In the genomic region with DNA sequence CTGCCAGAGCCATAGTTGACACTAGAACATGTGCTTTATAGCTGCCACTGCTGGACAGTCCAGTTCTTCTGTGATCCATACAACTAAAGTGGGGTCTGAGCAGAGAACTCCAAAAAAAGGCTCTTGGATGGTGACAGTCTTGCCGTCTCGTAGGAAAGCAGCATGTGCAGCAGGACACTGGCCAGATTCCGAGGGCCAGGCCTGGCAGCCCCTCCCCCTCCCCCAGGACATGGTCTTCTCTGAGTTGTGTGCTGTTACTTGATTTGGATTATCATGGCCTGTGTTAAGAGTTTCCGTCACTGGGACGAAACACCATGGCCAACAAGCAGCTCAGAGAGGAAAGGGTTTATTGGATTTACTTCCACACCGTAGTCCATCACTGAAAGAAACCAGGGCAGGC, we compare ENCODE assay signal across 22 mouse cellular contexts. TPM values are rescaled to one million over a fixed set of nuclear protein-coding genes. Genes with fewer than 3 reads are reported as not detected.
A peak's percentile ranks its signal among the peaks of the same experiment; 100 is the strongest.
DNase-seq lines count a peak whose midpoint lies in the region; ATAC-seq and TF ChIP-seq lines count a peak whose summit lies in the region.
"Had no signal": no experiment of that assay in that cellular context is flagged by ENCODE, and none has a peak within 500 bp of the region (broad histone marks: within the 10 kb centered on the region; RNA-seq: fewer than 3 reads in every experiment).

No protein-coding gene starts in this region.

- peak; percentile 59 to 62 for DNase-seq in cerebellum, postnatal 10 days
- DNase-seq in cerebellum, adult 2 months, result no peak
- DNase-seq in heart, postnatal 25 days (ENCODE audit: low spot score), result no peak
- no peak for DNase-seq in forebrain, embryonic 11.5 days (ENCODE audit: low spot score)
- DNase-seq: adrenal gland, adult 8-10 months; B cell, adult 2 months; cerebellum, adult 18-20 months; cerebellum, postnatal 36 days; forebrain, postnatal 0 days; gastrocnemius, postnatal 14 days; heart, adult 2 months; kidney, adult 2 months had no signal

- H3K9ac ChIP-seq in heart, embryonic 13.5 days, result no peak overlapping the region
- no peak overlapping the region for H3K9ac ChIP-seq in intestine, embryonic 15.5 days
- H3K9ac ChIP-seq in intestine, embryonic 16.5 days (ENCODE audit: low read depth, low read length), result no peak overlapping the region
- H3K9ac ChIP-seq in forebrain, embryonic 11.5 days (ENCODE audit: low read length), result no peak overlapping the region
- H3K9ac ChIP-seq: embryonic facial prominence, embryonic 13.5 days; forebrain, embryonic 13.5 days; forebrain, postnatal 0 days; hindbrain, embryonic 15.5 days had no signal

- ATAC-seq in heart, embryonic 13.5 days (ENCODE audit: extremely low read depth, insufficient number of reproducible peaks, low FRiP score, low TSS enrichment), result no peak
- no peak for ATAC-seq in intestine, embryonic 15.5 days
- ATAC-seq in intestine, embryonic 16.5 days, result no peak
- ATAC-seq in forebrain, embryonic 11.5 days (replicated peaks; ENCODE audit: low FRiP score), result no peak
- ATAC-seq: CD4-positive, CD25-positive, alpha-beta regulatory T cell, adult 4 months; forebrain, embryonic 13.5 days; forebrain, postnatal 0 days had no signal

- H3K9me3 ChIP-seq in heart, embryonic 13.5 days, result no peaks in the 10 kb centered on the region
- no peaks in the 10 kb centered on the region for H3K9me3 ChIP-seq in intestine, embryonic 15.5 days
- no peaks in the 10 kb centered on the region for H3K9me3 ChIP-seq in intestine, embryonic 16.5 days (ENCODE audit: control insufficient read depth, low read length)
- H3K9me3 ChIP-seq in forebrain, embryonic 11.5 days (ENCODE audit: control insufficient read depth, low read length), result no peaks in the 10 kb centered on the region
- H3K9me3 ChIP-seq: embryonic facial prominence, embryonic 13.5 days; forebrain, embryonic 13.5 days; G1E; hindbrain, embryonic 15.5 days had no signal

- no peaks in the 10 kb centered on the region for H3K36me3 ChIP-seq in heart, embryonic 13.5 days
- no peaks in the 10 kb centered on the region for H3K36me3 ChIP-seq in intestine, embryonic 15.5 days
- H3K36me3 ChIP-seq in intestine, embryonic 16.5 days (ENCODE audit: control insufficient read depth, insufficient read depth, low read length), result no peaks in the 10 kb centered on the region
- H3K36me3 ChIP-seq in forebrain, embryonic 11.5 days (ENCODE audit: control insufficient read depth, insufficient read depth, low read length), result no peaks in the 10 kb centered on the region
- H3K36me3 ChIP-seq: embryonic facial prominence, embryonic 13.5 days; G1E; hindbrain, embryonic 15.5 days had no signal

- 53% methylated on average over 6 of the region's 6 CpGs for WGBS in cerebellum, adult 2 months
- 29% methylated on average over 6 of the region's 6 CpGs for WGBS in heart, embryonic 13.5 days
- WGBS in intestine, embryonic 15.5 days, result 57% methylated on average over 6 of the region's 6 CpGs
- WGBS in intestine, embryonic 16.5 days, result 66% methylated on average over 6 of the region's 6 CpGs
- WGBS in forebrain, embryonic 11.5 days, result 75% methylated on average over 6 of the region's 6 CpGs

- no peak overlapping the region for H3K4me2 ChIP-seq in heart, embryonic 13.5 days
- H3K4me2 ChIP-seq in intestine, embryonic 15.5 days (replicated peaks), result no peak overlapping the region
- no peak overlapping the region for H3K4me2 ChIP-seq in intestine, embryonic 16.5 days (ENCODE audit: low read depth, low read length)
- H3K4me2 ChIP-seq in forebrain, embryonic 11.5 days (ENCODE audit: low read depth, low read length, severe bottlenecking), result no peak overlapping the region
- H3K4me2 ChIP-seq: embryonic facial prominence, embryonic 13.5 days; forebrain, embryonic 13.5 days; hindbrain, embryonic 15.5 days had no signal

- no peak overlapping the region for H3K27ac ChIP-seq in cerebellum, adult 2 months (ENCODE audit: insufficient read depth, low read length)
- peak overlapping the region; percentile 63 for H3K27ac ChIP-seq in heart, embryonic 13.5 days (replicated peaks)
- H3K27ac ChIP-seq in intestine, embryonic 15.5 days, result peak overlapping the region; percentile 2; the same call in 1 of the 2 replicates
- H3K27ac ChIP-seq in intestine, embryonic 16.5 days (ENCODE audit: low read length), result no peak overlapping the region
- no peak overlapping the region for H3K27ac ChIP-seq in forebrain, embryonic 11.5 days (ENCODE audit: low read depth, low read length)
- H3K27ac ChIP-seq: embryonic facial prominence, embryonic 13.5 days; forebrain, embryonic 13.5 days; hindbrain, embryonic 15.5 days had no signal

- no peak for TF ChIP-seq POLR2A in cerebellum, adult 2 months (IDR thresholded peaks at IDR 0.05; ENCODE audit: borderline replicate concordance, insufficient read depth, low read length)

- intact Hi-C loops in heart, postnatal 25 days (cut with DNase I), result no loop called here

- H3K4me3 ChIP-seq in cerebellum, adult 2 months (replicated peaks; ENCODE audit: insufficient read depth, low read depth, low read length), result no peak overlapping the region
- H3K4me3 ChIP-seq in heart, embryonic 13.5 days, result no peak overlapping the region
- no peak overlapping the region for H3K4me3 ChIP-seq in intestine, embryonic 15.5 days (replicated peaks)
- no peak overlapping the region for H3K4me3 ChIP-seq in intestine, embryonic 16.5 days (ENCODE audit: low read length)
- no peak overlapping the region for H3K4me3 ChIP-seq in forebrain, embryonic 11.5 days (ENCODE audit: low read depth, low read length)
- H3K4me3 ChIP-seq: embryonic facial prominence, embryonic 13.5 days; forebrain, embryonic 13.5 days; heart, adult 2 months; hindbrain, embryonic 15.5 days had no signal

- H3K27me3 ChIP-seq in cerebellum, adult 2 months (ENCODE audit: control insufficient read depth, insufficient read depth, low read length), result no peaks in the 10 kb centered on the region
- no peaks in the 10 kb centered on the region for H3K27me3 ChIP-seq in heart, embryonic 13.5 days (replicated peaks)
- no peaks in the 10 kb centered on the region for H3K27me3 ChIP-seq in intestine, embryonic 15.5 days (replicated peaks)
- H3K27me3 ChIP-seq in intestine, embryonic 16.5 days (replicated peaks; ENCODE audit: control insufficient read depth, insufficient read depth, low read length), result no peaks in the 10 kb centered on the region
- no peaks in the 10 kb centered on the region for H3K27me3 ChIP-seq in forebrain, embryonic 11.5 days (ENCODE audit: control insufficient read depth, insufficient read depth, low read length)
- H3K27me3 ChIP-seq: embryonic facial prominence, embryonic 13.5 days; forebrain, embryonic 13.5 days; hindbrain, embryonic 15.5 days had no signal

- TF ChIP-seq CTCF in cerebellum, adult 2 months (IDR thresholded peaks at IDR 0.05; ENCODE audit: borderline replicate concordance, insufficient read depth, low read depth, low read length), result no peak

- H3K4me1 ChIP-seq in cerebellum, adult 2 months (ENCODE audit: control insufficient read depth, insufficient read depth, low read length), result peaks cover 26% of the 10 kb centered on the region
- H3K4me1 ChIP-seq in heart, embryonic 13.5 days, result peaks cover 77% of the 10 kb centered on the region
- peaks cover 38% of the 10 kb centered on the region for H3K4me1 ChIP-seq in intestine, embryonic 15.5 days (replicated peaks)
- H3K4me1 ChIP-seq in intestine, embryonic 16.5 days (ENCODE audit: control insufficient read depth, insufficient read depth, low read length), result peaks cover 29% of the 10 kb centered on the region
- H3K4me1 ChIP-seq in forebrain, embryonic 11.5 days (replicated peaks; ENCODE audit: control insufficient read depth, insufficient read depth, low read length), result no peaks in the 10 kb centered on the region
- H3K4me1 ChIP-seq: forebrain, embryonic 13.5 days; hindbrain, embryonic 15.5 days had no signal

RNA-seq across cellular contexts. Expression of gene Ubtd1, which starts 22.7 kb away (rescaled TPM):
- polyA plus RNA-seq in cerebellum, adult 2 months (2012; rRNA removed), result 28.1 and 29.4 TPM in 2 replicates
- polyA plus RNA-seq in heart, embryonic 13.5 days (2015; fragmentation: Nextera tagmentation; extraction: Ambion mirVana), result 12.8 and 14.6 TPM in 2 replicates
- total RNA-seq in heart, postnatal 25 days (2021), result 10 to 100 TPM; 22.3 to 23.8 TPM
- 12.2 and 12.4 TPM in 2 replicates for polyA plus RNA-seq in intestine, embryonic 15.5 days (2015; fragmentation: Nextera tagmentation; extraction: Ambion mirVana)
- 11.2 and 13.3 TPM in 2 replicates for polyA plus RNA-seq in intestine, embryonic 16.5 days (2015; fragmentation: Nextera tagmentation; extraction: Ambion mirVana)
- 8.5 and 9.7 TPM in 2 replicates for polyA plus RNA-seq in forebrain, embryonic 11.5 days (2014; fragmentation: Nextera tagmentation; extraction: Ambion mirVana)

RNA-seq across cellular contexts. Expression of gene Mms19, which starts 23.3 kb away (rescaled TPM):
- polyA plus RNA-seq in cerebellum, adult 2 months (2012; rRNA removed), result 54.9 and 65.5 TPM in 2 replicates
- 17.2 and 22.1 TPM in 2 replicates for polyA plus RNA-seq in heart, embryonic 13.5 days (2015; fragmentation: Nextera tagmentation; extraction: Ambion mirVana)
- 10 to 100 TPM; 13.2 to 17.2 TPM for total RNA-seq in heart, postnatal 25 days (2021)
- polyA plus RNA-seq in intestine, embryonic 15.5 days (2015; fragmentation: Nextera tagmentation; extraction: Ambion mirVana), result 26.5 and 26.8 TPM in 2 replicates
- 27.8 and 28.4 TPM in 2 replicates for polyA plus RNA-seq in intestine, embryonic 16.5 days (2015; fragmentation: Nextera tagmentation; extraction: Ambion mirVana)
- 38.2 and 39.9 TPM in 2 replicates for polyA plus RNA-seq in forebrain, embryonic 11.5 days (2014; fragmentation: Nextera tagmentation; extraction: Ambion mirVana)

RNA-seq across cellular contexts. Expression of gene Ankrd2, which starts 31.5 kb away (rescaled TPM):
- 0.32 and 0.54 TPM in 2 replicates for polyA plus RNA-seq in cerebellum, adult 2 months (2012; rRNA removed)
- polyA plus RNA-seq in heart, embryonic 13.5 days (2015; fragmentation: Nextera tagmentation; extraction: Ambion mirVana), result not detected in 2 replicates
- not detected for total RNA-seq in heart, postnatal 25 days (2021)
- polyA plus RNA-seq in intestine, embryonic 15.5 days (2015; fragmentation: Nextera tagmentation; extraction: Ambion mirVana), result 0.18 TPM in 1 of 2 replicates, not detected in the other
- polyA plus RNA-seq in intestine, embryonic 16.5 days (2015; fragmentation: Nextera tagmentation; extraction: Ambion mirVana), result 0.16 TPM in 1 of 2 replicates, not detected in the other
- polyA plus RNA-seq in forebrain, embryonic 11.5 days (2014; fragmentation: Nextera tagmentation; extraction: Ambion mirVana), result not detected in 2 replicates
- total RNA-seq: forebrain, postnatal 0 days; G1E had no signal
- polyA plus RNA-seq: CD4-positive, CD25-positive, alpha-beta regulatory T cell, adult 4 months; G1E; heart, adult 2 months; hindbrain, embryonic 11.5 days had no signal

RNA-seq across cellular contexts. Expression of gene Hoga1, which starts 41.2 kb away (rescaled TPM):
- 2.2 and 2.4 TPM in 2 replicates for polyA plus RNA-seq in cerebellum, adult 2 months (2012; rRNA removed)
- polyA plus RNA-seq in heart, embryonic 13.5 days (2015; fragmentation: Nextera tagmentation; extraction: Ambion mirVana), result 0.44 and 1.4 TPM in 2 replicates
- total RNA-seq in heart, postnatal 25 days (2021), result 1 to 10 TPM; 1.1 to 1.7 TPM
- polyA plus RNA-seq in intestine, embryonic 15.5 days (2015; fragmentation: Nextera tagmentation; extraction: Ambion mirVana), result 1.6 and 1.7 TPM in 2 replicates
- polyA plus RNA-seq in intestine, embryonic 16.5 days (2015; fragmentation: Nextera tagmentation; extraction: Ambion mirVana), result 2.2 and 2.7 TPM in 2 replicates
- 1.1 and 1.9 TPM in 2 replicates for polyA plus RNA-seq in forebrain, embryonic 11.5 days (2014; fragmentation: Nextera tagmentation; extraction: Ambion mirVana)
- total RNA-seq: G1E had no signal
- polyA plus RNA-seq: CD4-positive, CD25-positive, alpha-beta regulatory T cell, adult 4 months; G1E had no signal

RNA-seq across cellular contexts. Expression of gene 4933411K16Rik, which starts 47.8 kb away (rescaled TPM):
- polyA plus RNA-seq in cerebellum, adult 2 months (2012; rRNA removed), result 0.32 and 0.41 TPM in 2 replicates
- polyA plus RNA-seq in heart, embryonic 13.5 days (2015; fragmentation: Nextera tagmentation; extraction: Ambion mirVana), result not detected in 2 replicates
- not detected for total RNA-seq in heart, postnatal 25 days (2021)
- not detected in 2 replicates for polyA plus RNA-seq in intestine, embryonic 15.5 days (2015; fragmentation: Nextera tagmentation; extraction: Ambion mirVana)
- 0.16 TPM in 1 of 2 replicates, not detected in the other for polyA plus RNA-seq in intestine, embryonic 16.5 days (2015; fragmentation: Nextera tagmentation; extraction: Ambion mirVana)
- polyA plus RNA-seq in forebrain, embryonic 11.5 days (2014; fragmentation: Nextera tagmentation; extraction: Ambion mirVana), result 0.13 TPM in 1 of 2 replicates, not detected in the other
- total RNA-seq: G1E; heart, postnatal 36 days had no signal
- polyA plus RNA-seq: CD4-positive, CD25-positive, alpha-beta regulatory T cell, adult 4 months; embryonic facial prominence, embryonic 13.5 days; forebrain, embryonic 13.5 days; forebrain, postnatal 0 days; G1E; hindbrain, embryonic 11.5 days had no signal

Comparison
In these comparisons a context has a peak if more than half of its experiments do, and no peak if none do; other contexts are left out.
1. DNase-seq: peak in cerebellum, postnatal 10 days (2 of 2); none in cerebellum, adult 2 months (0 of 2), heart, postnatal 25 days (single experiment) and forebrain, embryonic 11.5 days (single experiment).
2. H3K27ac ChIP-seq: peak in heart, embryonic 13.5 days (single experiment) and intestine, embryonic 15.5 days (single experiment); none in cerebellum, adult 2 months (single experiment), intestine, embryonic 16.5 days (single experiment) and forebrain, embryonic 11.5 days (single experiment).